Mouse (Mus musculus): ENCODE data around the gene Ms4a4b.

DNA sequence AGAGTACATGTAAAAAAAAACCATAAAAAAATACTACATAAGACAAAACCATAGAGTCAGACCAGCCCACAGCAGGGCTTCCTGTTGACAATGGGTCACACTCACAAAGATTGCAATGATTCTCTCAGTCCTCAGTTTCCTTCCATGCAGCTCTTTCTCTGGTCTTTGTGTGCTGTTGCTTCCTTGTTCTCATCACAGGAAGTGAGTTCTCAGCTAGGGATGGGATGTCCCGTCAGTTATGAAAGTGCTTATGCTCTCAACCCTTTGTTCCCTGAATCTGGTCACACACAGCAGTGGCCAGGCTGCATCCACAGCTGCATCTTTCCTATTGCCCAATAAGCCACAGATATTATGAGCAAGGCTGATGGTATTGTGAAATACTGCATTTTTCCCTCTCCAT, 70.1 kb downstream of the Ms4a4b start:
- TF ChIP-seq CTCF (IDR thresholded peaks at IDR 0.05; ENCODE audit: control insufficient read depth, insufficient read depth, insufficient read length) (no peak), USF1 (IDR thresholded peaks at IDR 0.05; ENCODE audit: low read depth) (no peak), MYOG (IDR thresholded peaks at IDR 0.05; ENCODE audit: control insufficient read depth, extremely low read depth, insufficient read length) (no peak)
